Mouse (Mus musculus) right cerebral cortex, postnatal 14 days (tissue): ENCODE measurements at regions not wholly inside any gene's neighbourhood (a gene's known extent, or its start where the extent isn't known, plus 50 kb on each side); places are given as distances from the start of the nearest gene placed in this dataset.
A peak's percentile ranks its signal among the peaks of the same experiment; 100 is the strongest.

Experiments
- DNase-seq: peaks from one replicate; pipeline ENCODE4 v3.0.0; 2022

GRCm38 (mm10) chr2:51008251-51008533 is 140.7 kb downstream of the Rnd3 start:
- DNase-seq: no peak

GRCm38 (mm10) chr2:51007409-51008250 is 141.3 kb downstream of the Rnd3 start:
- DNase-seq: no peak

GRCm38 (mm10) chr2:51006818-51007217 is 142.1 kb downstream of the Rnd3 start:
- DNase-seq: no peak

GRCm38 (mm10) chr2:51001548-51001947 is 147.4 kb downstream of the Rnd3 start:
- DNase-seq: no peak

- no peak for DNase-seq
These were observed 165.0 kb downstream of the Rnd3 start for GRCm38 (mm10) chr2:50983883-50984410.

- no peak for DNase-seq
These were observed 166.3 kb downstream of the Rnd3 start for GRCm38 (mm10) chr2:50982571-50982970.

GRCm38 (mm10) chr2:50978356-50978755 is 170.6 kb downstream of the Rnd3 start:
- DNase-seq: no peak

GRCm38 (mm10) chr2:50971131-50971825 is 177.6 kb downstream of the Rnd3 start:
- peak; percentile 12 for DNase-seq

GRCm38 (mm10) chr2:50968382-50968781 is 180.5 kb downstream of the Rnd3 start:
- DNase-seq: no peak

GRCm38 (mm10) chr2:50967826-50968225 is 181.1 kb downstream of the Rnd3 start:
- DNase-seq: no peak

GRCm38 (mm10) chr2:50967133-50967532 is 181.8 kb downstream of the Rnd3 start:
- DNase-seq: no peak

GRCm38 (mm10) chr2:50965485-50966017 is 183.4 kb downstream of the Rnd3 start:
- DNase-seq: no peak

- no peak for DNase-seq
These were observed 184.8 kb downstream of the Rnd3 start for GRCm38 (mm10) chr2:50964062-50964461.

- DNase-seq: no peak
These were observed 187.9 kb downstream of the Rnd3 start for GRCm38 (mm10) chr2:50961049-50961448.

GRCm38 (mm10) chr2:50959323-50959722 is 189.6 kb downstream of the Rnd3 start:
- no peak for DNase-seq

GRCm38 (mm10) chr2:50954361-50955066 is 194.4 kb downstream of the Rnd3 start:
- DNase-seq: no peak

- DNase-seq: no peak
These were observed 197.9 kb downstream of the Rnd3 start for GRCm38 (mm10) chr2:50951027-50951426.

- DNase-seq: no peak
These were observed 199.2 kb downstream of the Rnd3 start for GRCm38 (mm10) chr2:50949717-50950116.

- no peak for DNase-seq
These were observed 203.4 kb downstream of the Rnd3 start for GRCm38 (mm10) chr2:50945526-50945925.

- no peak for DNase-seq
These were observed 205.7 kb downstream of the Rnd3 start for GRCm38 (mm10) chr2:50943180-50943579.

- no peak for DNase-seq
These were observed 206.2 kb downstream of the Rnd3 start for GRCm38 (mm10) chr2:50942741-50943140.

GRCm38 (mm10) chr2:50932936-50933335 is 216.0 kb downstream of the Rnd3 start:
- DNase-seq: no peak

- no peak for DNase-seq
These were observed 227.9 kb downstream of the Rnd3 start for GRCm38 (mm10) chr2:50921002-50921401.
